8 mouse cellular contexts compared by ENCODE assay signal in genomic region chr9:63295551-63295958, GRCm38 (mm10).
DNase-seq lines count a peak whose midpoint lies in the region; ATAC-seq and TF ChIP-seq lines count a peak whose summit lies in the region.

No protein-coding gene starts in this region.

- peak overlapping the region; percentile 33 for H3K4me3 ChIP-seq in left cerebral cortex, adult 2 months

- H3K27ac ChIP-seq in left cerebral cortex, adult 2 months, result peak overlapping the region; percentile 79

- peak; percentile 7; the same call in 1 of the 2 replicates for TF ChIP-seq CTCF in left cerebral cortex, adult 2 months (IDR thresholded peaks at IDR 0.05)

- intact Hi-C loops in left cerebral cortex, adult 2 months (cut with DNase I), result no loop called here
- intact Hi-C loops in gastrocnemius, postnatal 36 days (cut with DNase I), result no loop called here

- no peak for DNase-seq in cerebellum, postnatal 4 days (ENCODE audit: low spot score in 2 of 2)
- DNase-seq in retina, adult 2 months (ENCODE audit: low read depth, low spot score), result peak; percentile 9
- no peak for DNase-seq in retina, embryonic 14.5 days (ENCODE audit: low spot score)
- DNase-seq in left cerebral cortex, adult 2 months (ENCODE audit: extremely low spot score in 1 of 2, low spot score in 2 of 2), result peak; percentile 31 to 45
- DNase-seq in lung, postnatal 10 days, result no peak
- DNase-seq in gastrocnemius, postnatal 36 days, result no peak
- DNase-seq in spleen, adult 12 weeks (ENCODE audit: low spot score), result no peak

- ATAC-seq in cerebellum, adult (ENCODE audit: insufficient number of reproducible peaks, low FRiP score, low TSS enrichment), result peak; percentile 68; the same call in 1 of the 2 replicates

Comparison
In these comparisons a context has a peak if more than half of its experiments do, and no peak if none do; other contexts are left out.
1. DNase-seq: peak in retina, adult 2 months (single experiment) and left cerebral cortex, adult 2 months (2 of 2); none in cerebellum, postnatal 4 days (0 of 2), retina, embryonic 14.5 days (single experiment), lung, postnatal 10 days (single experiment), gastrocnemius, postnatal 36 days (0 of 2) and spleen, adult 12 weeks (single experiment).